Mouse (Mus musculus) bone marrow macrophage, adult 2 months (primary cell): ENCODE measurements around the gene Pdhb.

Experiments used
- CTCF ChIP-seq: IDR thresholded peaks from 2 replicates; pipeline ENCODE4 v1.5.1; 2012; ENCODE audit warnings: low read depth, mild to moderate bottlenecking, low read length, moderate library complexity
- POLR2A ChIP-seq: IDR thresholded peaks from 2 replicates; pipeline ENCODE4 v1.6.1; 2012; ENCODE audit warnings: mild to moderate bottlenecking, low read depth, low read length, borderline replicate concordance

- no peak for TF ChIP-seq CTCF
- no peak for TF ChIP-seq POLR2A
Measured at GRCm38 (mm10) chr14:8146611-8147223, 26.1 kb downstream of the Pdhb start.
